ENCODE assay signal across 10 mouse cellular contexts in the genomic region with DNA sequence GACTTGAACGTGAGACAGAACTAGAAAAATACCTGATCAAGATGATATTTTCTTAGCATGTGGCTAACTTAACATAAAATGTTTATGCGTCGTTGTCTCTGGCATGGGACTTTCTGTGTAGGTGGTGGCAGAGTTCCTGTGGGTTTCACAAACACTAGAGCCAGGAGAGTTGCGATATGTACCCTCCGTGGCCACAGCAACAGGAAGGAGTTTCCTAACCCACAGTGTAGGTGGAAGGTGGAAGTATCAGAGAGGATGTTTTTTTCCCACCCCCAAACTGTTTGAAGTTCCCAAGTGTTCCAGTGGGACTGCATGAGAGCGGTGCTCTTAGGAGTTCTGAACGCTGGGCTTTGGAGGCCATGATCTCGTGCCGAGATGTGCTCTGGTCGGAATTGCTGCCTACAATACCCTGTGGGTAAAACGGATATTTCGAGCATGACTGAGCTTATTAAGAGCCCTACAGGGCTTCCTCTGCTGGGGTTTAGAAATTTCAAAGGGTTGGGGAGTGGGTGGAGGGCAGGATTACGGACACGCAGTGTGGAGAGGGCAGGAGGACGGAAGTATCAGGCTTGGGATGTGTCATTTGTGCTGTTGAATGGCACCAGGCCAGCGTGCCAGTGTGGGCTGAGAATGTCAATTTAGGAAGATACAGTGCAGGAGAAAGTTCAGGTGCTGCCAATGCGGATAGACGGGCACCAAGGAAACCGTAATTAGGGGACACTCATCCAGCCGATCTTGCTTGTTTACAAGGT.
DNase-seq lines count a peak whose midpoint lies in the region; ATAC-seq and TF ChIP-seq lines count a peak whose summit lies in the region.
"Had no signal": no experiment of that assay in that cellular context is flagged by ENCODE, and none has a peak within 500 bp of the region (broad histone marks: within the 10 kb centered on the region; RNA-seq: fewer than 3 reads in every experiment).

No protein-coding gene starts in this region.

- 0 out of 2 replicates have a peak overlapping the region, but pooled peaks have one; percentile 9 for H3K27ac ChIP-seq in liver, embryonic 13.5 days
- no peak overlapping the region for H3K27ac ChIP-seq in liver, embryonic 11.5 days (ENCODE audit: low read depth, low read length)
- no peak overlapping the region for H3K27ac ChIP-seq in forebrain, postnatal 0 days (ENCODE audit: low read depth, low read length)
- no peak overlapping the region for H3K27ac ChIP-seq in midbrain, postnatal 0 days (ENCODE audit: low read depth, low read length)
- H3K27ac ChIP-seq: neural tube, embryonic 12.5 days had no signal

- H3K4me1 ChIP-seq in liver, embryonic 13.5 days (replicated peaks) = peaks cover 23% of the 10 kb centered on the region
- peaks cover 12% of the 10 kb centered on the region for H3K4me1 ChIP-seq in liver, embryonic 11.5 days (replicated peaks; ENCODE audit: control insufficient read depth, insufficient read depth, low read length)
- no peaks in the 10 kb centered on the region for H3K4me1 ChIP-seq in forebrain, postnatal 0 days (ENCODE audit: insufficient read depth)
- H3K4me1 ChIP-seq in midbrain, postnatal 0 days (ENCODE audit: insufficient read depth, low read length) = peaks cover 7% of the 10 kb centered on the region; the same call in 1 of the 2 replicates

- no peak for DNase-seq in liver, embryonic 13.5 days
- DNase-seq in liver, embryonic 11.5 days (ENCODE audit: low spot score) = no peak
- peak; percentile 53 for DNase-seq in brain, embryonic 14.5 days (ENCODE audit: low read depth)
- no peak for DNase-seq in forebrain, postnatal 0 days
- DNase-seq in midbrain, postnatal 0 days (ENCODE audit: low spot score) = no peak
- DNase-seq in heart, adult 8-10 months (ENCODE audit: low spot score) = no peak
- DNase-seq in left cerebral cortex, postnatal 36 days (ENCODE audit: low spot score in 2 of 2) = no peak
- DNase-seq: cerebellum, adult 9-10 months had no signal

- TF ChIP-seq CTCF in brain, embryonic 14.5 days (IDR thresholded peaks at IDR 0.05; ENCODE audit: borderline replicate concordance, extremely low read depth, insufficient read depth, insufficient read length) = no peak
- TF ChIP-seq CTCF in forebrain, postnatal 0 days (IDR thresholded peaks at IDR 0.05; ENCODE audit: low read depth) = no peak
- TF ChIP-seq CTCF in midbrain, postnatal 0 days (IDR thresholded peaks at IDR 0.05) = no peak

- no peak for ATAC-seq in liver, embryonic 13.5 days (ENCODE audit: low read depth)
- ATAC-seq in liver, embryonic 11.5 days (replicated peaks; ENCODE audit: low FRiP score) = no peak
- peak; percentile 34; the same call in 1 of the 2 replicates for ATAC-seq in forebrain, postnatal 0 days
- no peak; the same call in 1 of the 2 replicates for ATAC-seq in midbrain, postnatal 0 days (ENCODE audit: low FRiP score)

- 72% methylated on average over 20 of the region's 20 CpGs for WGBS in liver, embryonic 13.5 days (ENCODE audit: insufficient replicate concordance)
- WGBS in liver, embryonic 11.5 days = 80% methylated on average over 20 of the region's 20 CpGs
- WGBS in forebrain, postnatal 0 days = 26% methylated on average over 20 of the region's 20 CpGs
- WGBS in midbrain, postnatal 0 days = 22% methylated on average over 20 of the region's 20 CpGs

- no peak overlapping the region for H3K4me2 ChIP-seq in liver, embryonic 13.5 days
- H3K4me2 ChIP-seq in liver, embryonic 11.5 days = no peak overlapping the region
- H3K4me2 ChIP-seq in forebrain, postnatal 0 days (ENCODE audit: low read depth) = peak overlapping the region; percentile 13; the same call in 1 of the 2 replicates
- H3K4me2 ChIP-seq in midbrain, postnatal 0 days (ENCODE audit: low read depth, low read length, poor library complexity, severe bottlenecking) = peak overlapping the region; percentile 20; the same call in 1 of the 2 replicates
- H3K4me2 ChIP-seq: heart, embryonic 15.5 days; neural tube, embryonic 12.5 days had no signal

- TF ChIP-seq POLR2A in brain, embryonic 14.5 days (IDR thresholded peaks at IDR 0.05; ENCODE audit: borderline replicate concordance, extremely low read depth, insufficient read depth, insufficient read length, poor library complexity, severe bottlenecking) = no peak

- H3K4me3 ChIP-seq in liver, embryonic 13.5 days (replicated peaks) = no peak overlapping the region
- H3K4me3 ChIP-seq in liver, embryonic 11.5 days (ENCODE audit: low read depth, low read length) = no peak overlapping the region
- H3K4me3 ChIP-seq in forebrain, postnatal 0 days (ENCODE audit: low read depth, low read length) = no peak overlapping the region
- H3K4me3 ChIP-seq in midbrain, postnatal 0 days (ENCODE audit: low read depth, low read length) = no peak overlapping the region
- H3K4me3 ChIP-seq: heart, embryonic 15.5 days; neural tube, embryonic 12.5 days had no signal

- no peaks in the 10 kb centered on the region for H3K36me3 ChIP-seq in liver, embryonic 13.5 days
- no peaks in the 10 kb centered on the region for H3K36me3 ChIP-seq in liver, embryonic 11.5 days (ENCODE audit: control insufficient read depth, insufficient read depth, low read length)
- H3K36me3 ChIP-seq in forebrain, postnatal 0 days (ENCODE audit: insufficient read depth) = no peaks in the 10 kb centered on the region
- H3K36me3 ChIP-seq in midbrain, postnatal 0 days (ENCODE audit: insufficient read depth, low read length) = no peaks in the 10 kb centered on the region
- H3K36me3 ChIP-seq: heart, embryonic 15.5 days; neural tube, embryonic 12.5 days had no signal

- H3K27me3 ChIP-seq in liver, embryonic 13.5 days = no peaks in the 10 kb centered on the region
- H3K27me3 ChIP-seq in liver, embryonic 11.5 days (replicated peaks; ENCODE audit: control insufficient read depth, insufficient read depth, low read length) = no peaks in the 10 kb centered on the region
- no peaks in the 10 kb centered on the region for H3K27me3 ChIP-seq in forebrain, postnatal 0 days (ENCODE audit: insufficient read depth, low read length)
- H3K27me3 ChIP-seq in midbrain, postnatal 0 days (ENCODE audit: insufficient read depth, low read length) = no peaks in the 10 kb centered on the region
- H3K27me3 ChIP-seq: heart, embryonic 15.5 days; neural tube, embryonic 12.5 days had no signal

- H3K9ac ChIP-seq in liver, embryonic 13.5 days = no peak overlapping the region
- no peak overlapping the region for H3K9ac ChIP-seq in liver, embryonic 11.5 days (ENCODE audit: low read depth, low read length)
- H3K9ac ChIP-seq in forebrain, postnatal 0 days = no peak overlapping the region; the same call in 1 of the 2 replicates
- no peak overlapping the region; the same call in 1 of the 2 replicates for H3K9ac ChIP-seq in midbrain, postnatal 0 days (replicated peaks; ENCODE audit: low read length, poor library complexity, severe bottlenecking)
- H3K9ac ChIP-seq: heart, embryonic 15.5 days; neural tube, embryonic 12.5 days had no signal

- H3K9me3 ChIP-seq in liver, embryonic 13.5 days (replicated peaks) = no peaks in the 10 kb centered on the region
- H3K9me3 ChIP-seq in liver, embryonic 11.5 days (ENCODE audit: control insufficient read depth, low read length) = no peaks in the 10 kb centered on the region
- no peaks in the 10 kb centered on the region for H3K9me3 ChIP-seq in forebrain, postnatal 0 days (ENCODE audit: low read length)
- H3K9me3 ChIP-seq in midbrain, postnatal 0 days (ENCODE audit: low read length) = no peaks in the 10 kb centered on the region
- H3K9me3 ChIP-seq: heart, embryonic 15.5 days; neural tube, embryonic 12.5 days had no signal

- intact Hi-C loops in left cerebral cortex, postnatal 36 days (cut with DNase I) = no loop called here

Comparison
In these comparisons a context has a peak if more than half of its experiments do, and no peak if none do; other contexts are left out.
1. H3K4me2 ChIP-seq: peak in forebrain, postnatal 0 days (single experiment) and midbrain, postnatal 0 days (single experiment); none in liver, embryonic 13.5 days (single experiment) and liver, embryonic 11.5 days (single experiment).